Mouse (Mus musculus): Measurements from ENCODE around the gene Chp2.

DNA sequence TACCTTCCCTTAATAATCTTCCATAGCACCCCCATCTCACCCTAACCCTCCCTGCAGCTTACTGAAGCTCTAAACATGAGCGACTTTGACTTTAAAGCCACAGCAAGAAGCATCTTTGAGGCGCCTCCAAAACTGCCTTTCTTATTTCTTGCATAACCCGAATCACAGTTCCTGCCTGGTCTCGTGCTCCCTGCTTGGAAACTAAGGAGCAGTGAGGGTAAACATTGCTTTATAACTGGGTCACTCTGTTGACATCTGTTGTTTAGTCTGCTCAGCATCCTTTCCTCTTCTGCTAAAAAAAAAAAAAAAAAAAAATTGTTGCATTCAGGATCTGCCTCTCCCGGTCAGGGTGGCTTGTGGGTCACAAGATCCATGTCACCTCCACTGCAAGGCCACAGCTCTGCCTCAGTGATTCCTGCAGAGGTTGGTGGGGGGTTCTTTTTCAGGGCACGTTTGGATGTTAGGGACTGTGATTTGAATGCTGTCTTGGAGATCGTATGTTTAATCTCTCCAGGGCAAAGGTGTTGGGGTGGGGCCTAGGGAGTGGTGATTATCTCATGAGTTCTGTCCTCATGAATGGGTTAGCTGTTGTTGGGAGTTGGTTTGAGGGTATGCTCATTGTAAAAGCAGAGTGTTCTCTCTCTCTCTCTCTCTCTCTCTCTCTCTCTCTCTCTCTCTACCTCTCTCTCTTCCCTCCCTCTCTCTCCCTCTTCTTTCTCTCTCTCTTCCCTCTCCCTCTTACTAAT lies 10.8 kb upstream of the Chp2 start:
- TF ChIP-seq POLR2A (IDR thresholded peaks at IDR 0.05; ENCODE audit: insufficient read length, low read depth) (no peak), SRF (IDR thresholded peaks at IDR 0.05; ENCODE audit: control insufficient read depth, insufficient read length, low read depth) (no peak), USF1 (IDR thresholded peaks at IDR 0.05; ENCODE audit: low read depth) (no peak), MAX (IDR thresholded peaks at IDR 0.05; ENCODE audit: low read depth) (no peak), MYOD1 (IDR thresholded peaks at IDR 0.05; ENCODE audit: control insufficient read depth in 1 of 3, insufficient read length in 2 of 3, low read depth in 2 of 3) (no peak), E2F4 (IDR thresholded peaks at IDR 0.05; ENCODE audit: insufficient read depth) (no peak), TCF12 (IDR thresholded peaks at IDR 0.05; ENCODE audit: insufficient read depth, poor library complexity, severe bottlenecking) (no peak), TCF3 (IDR thresholded peaks at IDR 0.05; ENCODE audit: insufficient read length, low read depth) (no peak)
